Mouse (Mus musculus) cerebellum, adult 2 months (tissue): ENCODE measurements around the gene Pgrmc2. TPM values are rescaled to one million over a fixed set of nuclear protein-coding genes. Genes with fewer than 3 reads are reported as not detected.

Experiments
- DNase-seq, 2 experiments: peaks; one replicate each; pipeline ENCODE4 v3.0.0; 2021
- H3K27ac ChIP-seq: fragments of 200-500 bp; 2 replicates; pipeline ENCODE4 v1.5.1; 2012; ENCODE audit warnings: low read length, control low read depth, inconsistent platforms; ENCODE audit not compliant: insufficient read depth
- H3K27me3 ChIP-seq: fragments of 200-500 bp; 2 replicates; pipeline ENCODE4 v1.6.1; 2012; ENCODE audit warnings: inconsistent platforms, mild to moderate bottlenecking, low read length, moderate library complexity; ENCODE audit not compliant: control insufficient read depth, insufficient read depth
- H3K4me1 ChIP-seq: fragments of 200-500 bp; 2 replicates; pipeline ENCODE4 v1.6.1; 2011; ENCODE audit warnings: low read length; ENCODE audit not compliant: control insufficient read depth, insufficient read depth
- H3K4me3 ChIP-seq: fragments of 200-500 bp; replicated peaks from 2 replicates; pipeline ENCODE3; 2011; ENCODE audit warnings: mild to moderate bottlenecking, low read depth, low read length, control low read depth; ENCODE audit not compliant: insufficient read depth
- CTCF ChIP-seq: fragments of 200-500 bp; IDR thresholded peaks from 2 replicates; pipeline ENCODE4 v1.5.1; 2011; ENCODE audit warnings: low read depth, mild to moderate bottlenecking, control low read depth, low read length, moderate library complexity, borderline replicate concordance; ENCODE audit not compliant: insufficient read depth
- POLR2A ChIP-seq: fragments of 200-500 bp; IDR thresholded peaks from 2 replicates; pipeline ENCODE4 v1.6.1; 2011; ENCODE audit warnings: low read length, control low read depth, borderline replicate concordance; ENCODE audit not compliant: insufficient read depth
- WGBS: fragments of 180-500 bp; shearing (Covaris S2); methylation state at CpG from one replicate; pipeline ENCODE4 v1.1.7; 2018; 5-methylcytosine and 5-hydroxymethylcytosine counted together
- polyA plus RNA-seq: library from polyadenylated mRNA; depleted of rRNA; stranded (reverse); fragments of >200 nt; gene quantifications from 2 replicates; pipeline ENCODE4 v1.2.3, GENCODE M21; 2012

The Pgrmc2 gene
- polyA plus RNA-seq, 1 experiment, result 46.7 TPM

DNA sequence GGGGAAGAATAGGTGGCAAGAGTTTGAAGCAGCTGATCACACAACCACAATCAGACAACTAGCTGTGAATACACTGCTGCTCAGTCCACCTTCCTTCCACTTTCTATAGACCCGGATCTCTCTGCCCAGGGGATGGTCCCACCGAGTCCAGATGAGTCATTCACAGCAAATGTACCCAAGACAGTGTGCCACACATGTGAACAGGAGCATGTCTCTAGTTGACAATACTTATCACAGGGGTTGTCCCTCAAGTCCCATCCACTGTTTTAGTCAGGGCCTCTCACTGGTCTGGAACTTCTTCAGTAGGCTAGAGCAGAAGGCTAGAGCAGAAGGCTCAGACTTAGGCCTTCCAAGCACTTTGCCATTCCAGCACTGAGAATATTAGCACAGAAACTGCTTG is 20.1 kb downstream of the Pgrmc2 start:
- WGBS, result 87% methylated on average over 2 of the region's 2 CpGs
- no peak overlapping the region for H3K27ac ChIP-seq
- DNase-seq, result no peak
- no peak overlapping the region for H3K4me3 ChIP-seq
- TF ChIP-seq CTCF, result no peak
- TF ChIP-seq POLR2A, result no peak
- no peaks in the 10 kb centered on the region for H3K27me3 ChIP-seq
- H3K4me1 ChIP-seq, result peaks cover 6% of the 10 kb centered on the region; the same call in 1 of the 2 replicates

DNA sequence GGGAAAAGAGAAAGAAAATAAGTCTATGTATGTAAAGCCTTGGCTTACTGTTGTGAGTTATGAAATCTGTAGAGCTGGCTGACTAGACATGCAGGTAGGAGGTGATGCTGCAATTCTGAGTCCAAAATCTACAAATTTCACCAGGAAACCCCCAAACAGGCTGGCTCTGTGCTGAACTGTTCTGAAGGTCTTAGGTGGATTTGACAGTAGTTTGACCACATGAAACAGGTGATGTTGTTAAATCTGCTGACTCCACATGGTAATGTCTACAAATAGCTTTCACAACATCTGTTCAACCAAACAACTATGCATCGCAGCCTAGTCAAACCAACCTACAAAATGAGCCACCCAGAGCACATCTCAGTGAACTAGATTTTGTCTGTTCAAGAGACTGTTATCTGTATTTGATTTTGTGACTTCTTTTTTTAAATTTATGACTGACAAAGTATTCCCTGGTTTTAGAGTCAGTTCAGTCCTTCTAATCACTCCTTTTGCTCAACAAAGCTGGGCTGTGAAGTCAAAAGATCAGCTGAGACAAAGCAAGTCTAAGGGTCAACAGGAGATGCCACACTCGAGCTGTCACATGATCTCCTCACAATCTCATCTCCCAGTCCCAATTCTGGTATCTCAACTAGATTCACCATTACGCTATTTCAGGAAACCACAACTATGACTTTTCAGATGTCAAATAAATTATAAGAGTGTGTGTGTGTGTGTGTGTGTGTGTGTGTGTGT is 20.8 kb downstream of the Pgrmc2 start:
- DNase-seq, result no peak
- H3K4me1 ChIP-seq, result peaks cover 6% of the 10 kb centered on the region; the same call in 1 of the 2 replicates

DNA sequence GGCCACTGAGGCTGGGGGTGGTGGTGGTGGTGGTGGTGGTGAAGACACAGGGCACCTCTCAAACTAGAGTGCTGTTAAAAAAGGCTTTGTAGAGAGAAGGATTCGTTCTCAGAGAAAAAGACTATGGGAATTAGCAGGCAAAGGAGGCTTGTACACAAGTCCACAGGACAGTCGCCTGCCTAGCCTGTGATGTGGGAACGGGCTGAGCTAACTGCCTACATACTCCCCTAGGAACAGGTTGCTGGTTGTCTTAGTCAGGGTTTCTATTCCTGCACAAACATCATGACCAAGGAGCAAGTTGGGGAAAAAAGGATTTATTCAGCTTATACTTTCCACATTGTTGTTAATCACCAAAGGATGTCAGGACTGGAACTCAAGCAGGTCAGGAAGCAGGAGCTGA is 23.6 kb downstream of the Pgrmc2 start:
- no peak for TF ChIP-seq POLR2A
- no peak for TF ChIP-seq CTCF
- DNase-seq, result no peak
- no peak overlapping the region for H3K27ac ChIP-seq
- H3K27me3 ChIP-seq, result no peaks in the 10 kb centered on the region
- WGBS, result 98% methylated on average over 3 of the region's 3 CpGs
- peaks cover 6% of the 10 kb centered on the region; the same call in 1 of the 2 replicates for H3K4me1 ChIP-seq
- H3K4me3 ChIP-seq, result no peak overlapping the region

More for the DNA sequence above, 20.8 kb downstream of the Pgrmc2 start:
- 88% methylated on average over 3 of the region's 3 CpGs for WGBS
- TF ChIP-seq POLR2A, result no peak
- Histone ChIP-seq H3K27me3 (no peaks in the 10 kb centered on the region), H3K4me3 (no peak overlapping the region), H3K27ac (no peak overlapping the region)

DNA sequence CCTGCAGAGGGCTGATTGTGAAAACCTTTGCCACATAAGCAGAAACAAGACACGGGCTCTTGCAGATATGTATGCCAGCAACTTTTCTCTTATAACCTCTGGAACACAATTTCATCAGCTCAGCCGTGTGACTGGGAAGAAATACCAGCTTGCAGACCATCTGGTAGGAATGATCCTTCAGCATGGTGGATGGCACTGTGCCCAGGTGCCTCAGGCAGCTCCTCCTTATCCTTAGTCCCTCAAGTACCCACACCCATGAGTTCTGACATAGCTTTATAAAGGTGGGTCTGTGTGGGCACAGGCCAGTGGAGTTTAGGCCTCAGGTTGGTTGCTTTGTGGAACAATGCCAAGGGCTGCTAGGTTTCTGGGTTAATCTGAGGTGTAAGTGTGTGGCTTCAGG is 24.5 kb downstream of the Pgrmc2 start:
- WGBS, result 6% methylated on average over 2 of the region's 2 CpGs
- peaks cover 6% of the 10 kb centered on the region; the same call in 1 of the 2 replicates for H3K4me1 ChIP-seq
- no peak overlapping the region for H3K27ac ChIP-seq
- H3K4me3 ChIP-seq, result no peak overlapping the region
- no peaks in the 10 kb centered on the region for H3K27me3 ChIP-seq
- TF ChIP-seq POLR2A (no peak), CTCF (no peak)
- peak; percentile 65 to 66 for DNase-seq

DNA sequence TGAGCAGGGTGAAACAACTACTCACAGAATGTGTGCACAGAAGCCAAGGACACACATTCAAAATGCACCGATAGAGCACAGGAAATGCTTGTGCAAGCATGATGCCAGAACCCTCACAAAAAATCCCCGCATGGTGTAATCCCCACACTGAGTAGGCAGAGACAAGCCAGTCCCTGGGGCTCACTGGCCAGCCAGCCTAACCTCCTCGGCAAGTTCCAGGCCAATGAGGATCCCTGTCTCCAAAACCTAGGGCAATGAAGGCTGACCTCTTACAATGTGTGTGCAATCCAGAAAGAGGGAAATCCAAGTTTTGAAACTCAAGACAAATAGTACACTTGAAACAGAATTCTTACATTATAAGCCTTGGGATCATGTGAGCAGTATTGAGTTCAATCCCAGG is 29.5 kb downstream of the Pgrmc2 start:
- H3K4me1 ChIP-seq, result peaks cover 3% of the 10 kb centered on the region; the same call in 1 of the 2 replicates
- H3K4me3 ChIP-seq, result no peak overlapping the region
- no peak overlapping the region for H3K27ac ChIP-seq
- DNase-seq, result no peak
- TF ChIP-seq POLR2A (no peak), CTCF (no peak)
- H3K27me3 ChIP-seq, result no peaks in the 10 kb centered on the region
- WGBS, result 89% methylated on average over 3 of the region's 3 CpGs

DNA sequence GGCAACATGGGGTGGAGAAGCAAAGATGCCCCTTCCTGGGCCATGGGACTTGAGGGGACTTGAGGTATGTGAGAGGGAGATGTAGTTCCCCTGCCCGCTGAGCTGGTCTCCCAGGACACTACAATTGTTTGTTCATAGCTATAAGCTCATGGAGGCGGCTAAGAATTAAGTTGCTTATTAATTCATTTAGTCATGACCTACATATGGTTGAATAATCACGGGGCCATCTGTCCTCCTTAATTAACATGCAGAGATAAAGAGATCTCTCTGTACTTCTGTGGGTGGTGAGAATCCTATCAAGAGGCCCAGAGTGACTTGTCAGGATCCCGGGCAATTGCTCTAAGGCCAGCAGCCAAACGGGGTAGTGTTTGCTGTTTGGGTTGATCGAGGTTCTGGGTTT is 35.0 kb downstream of the Pgrmc2 start:
- Histone ChIP-seq H3K4me3 (no peak overlapping the region), H3K27me3 (no peaks in the 10 kb centered on the region), H3K27ac (no peak overlapping the region), H3K4me1 (peaks cover 2% of the 10 kb centered on the region; the same call in 1 of the 2 replicates)
- no peak for TF ChIP-seq POLR2A
- TF ChIP-seq CTCF, result no peak
- DNase-seq, result peak in 1 of 2 experiments; percentile 28
- 24% methylated on average over 6 of the region's 6 CpGs for WGBS

DNA sequence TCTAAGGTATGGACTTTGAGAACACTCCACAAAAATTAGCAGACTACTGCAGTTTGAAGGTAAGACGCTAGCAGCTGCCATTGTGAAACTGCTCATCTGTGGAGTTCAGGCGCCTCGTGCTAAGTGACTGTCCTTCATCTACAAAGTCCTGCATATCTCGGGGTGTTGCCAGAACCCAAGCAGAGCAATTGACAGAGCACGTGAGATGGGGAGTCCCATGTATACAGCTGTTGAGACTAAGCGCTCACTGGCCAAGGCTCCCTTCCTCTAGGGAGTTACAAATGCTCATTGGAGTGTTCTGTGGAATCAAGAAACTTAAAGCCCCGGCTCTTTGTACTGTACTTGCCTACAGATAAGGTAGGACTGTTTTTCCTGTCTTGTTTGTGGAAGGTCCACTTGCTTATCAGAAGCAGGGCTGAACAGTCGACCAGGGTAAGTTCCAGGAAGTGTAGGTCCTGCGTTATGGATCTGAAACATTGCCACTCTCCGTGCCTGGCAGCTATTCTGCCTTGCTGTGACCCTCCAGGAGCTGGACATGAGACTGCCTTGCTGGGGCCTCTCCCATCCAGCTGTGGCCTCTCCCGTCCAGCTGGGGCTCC is 39.0 kb downstream of the Pgrmc2 start:
- Histone ChIP-seq H3K4me1 (peaks cover 2% of the 10 kb centered on the region; the same call in 1 of the 2 replicates), H3K4me3 (no peak overlapping the region), H3K27me3 (no peaks in the 10 kb centered on the region), H3K27ac (no peak overlapping the region)
- WGBS, result 57% methylated on average over 11 of the region's 11 CpGs
- TF ChIP-seq POLR2A (no peak), CTCF (no peak)
- no peak for DNase-seq

DNA sequence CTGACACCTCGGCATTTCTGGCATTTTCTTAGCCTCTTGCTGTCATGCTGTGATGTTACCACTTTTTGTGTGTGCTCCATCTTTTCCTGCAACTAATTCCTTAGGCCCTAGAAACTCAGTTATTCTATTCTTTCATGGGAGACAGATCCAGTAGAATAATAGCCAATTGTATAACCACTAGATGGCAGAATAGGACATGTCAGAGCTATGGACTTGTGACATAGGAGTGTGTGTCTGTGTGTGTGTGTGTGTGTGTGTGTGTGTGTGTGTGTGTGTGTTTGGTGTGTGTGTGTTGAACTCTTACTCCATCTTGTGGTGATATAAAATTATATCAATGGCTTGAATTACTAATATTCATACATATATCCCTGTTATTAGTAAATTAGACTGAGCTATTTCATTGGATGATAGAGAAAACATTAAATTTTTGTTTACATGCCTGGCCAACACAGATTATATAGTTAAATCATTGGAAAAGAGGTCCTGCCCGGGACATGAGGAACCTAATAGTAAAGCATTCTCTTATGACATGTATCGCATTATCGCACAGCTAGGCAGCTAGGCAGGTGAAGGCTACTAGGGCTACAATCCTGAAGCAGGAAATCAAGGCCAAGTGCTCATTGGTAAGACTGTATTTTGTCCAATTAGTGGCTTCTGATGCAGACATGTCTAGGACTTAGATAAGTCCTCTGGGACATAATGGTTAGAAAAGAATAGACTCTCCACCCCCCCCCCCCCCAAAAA is 40.5 kb downstream of the Pgrmc2 start:
- Histone ChIP-seq H3K27ac (no peak overlapping the region), H3K27me3 (no peaks in the 10 kb centered on the region), H3K4me1 (no peaks in the 10 kb centered on the region), H3K4me3 (no peak overlapping the region)
- DNase-seq, result peak in 1 of 2 experiments; percentile 47
- 80% methylated on average over 4 of the region's 4 CpGs for WGBS
- TF ChIP-seq POLR2A (no peak), CTCF (peak; percentile 16; the same call in 1 of the 2 replicates)
